Mouse (Mus musculus): ENCODE measurements around the gene Invs.
A peak's percentile ranks its signal among the peaks of the same experiment; 100 is the strongest.

DNA sequence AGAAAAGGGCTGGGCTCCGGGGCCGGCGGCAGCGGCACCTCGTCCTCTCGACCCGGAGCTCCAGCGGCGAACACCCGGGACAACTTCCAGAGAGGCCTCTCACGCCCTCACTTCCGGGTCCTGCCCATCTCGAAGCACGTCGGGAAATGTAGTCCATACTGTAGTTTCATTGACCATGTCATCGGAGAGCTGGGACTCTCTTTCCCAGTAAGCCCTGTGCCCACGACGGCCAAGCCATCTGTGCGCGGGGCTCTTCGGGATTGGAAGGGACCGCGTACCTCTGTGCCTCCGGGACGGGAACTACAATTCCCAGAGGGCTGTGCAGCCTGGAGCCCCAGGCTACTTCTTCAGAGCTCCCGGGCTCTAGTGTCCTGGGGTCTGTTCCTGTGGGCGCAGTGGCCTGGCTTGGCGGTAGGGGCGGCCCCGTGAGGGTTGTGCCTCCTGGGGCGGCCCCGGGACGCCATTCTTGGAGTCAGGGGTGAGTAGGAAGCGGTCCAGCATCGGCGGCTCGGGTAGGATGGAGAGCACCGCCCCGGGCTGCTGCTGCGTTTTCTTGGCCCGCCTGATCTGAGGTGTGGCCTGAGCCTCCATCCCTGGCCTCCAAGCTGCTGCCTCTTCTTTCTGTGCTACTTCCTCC is at the start of gene Invs, which contains the start of gene Erp44:
- no peak for TF ChIP-seq CTCF (IDR thresholded peaks at IDR 0.05; ENCODE audit: extremely low read depth, insufficient read length, insufficient replicate concordance, low read depth, low read length)
- TF ChIP-seq POLR2A (IDR thresholded peaks at IDR 0.05; ENCODE audit: low read depth, low read length), result peak; percentile 61
